Mouse (Mus musculus): Measurements from ENCODE around the gene Smco3.

- no peak for TF ChIP-seq EP300 (IDR thresholded peaks at IDR 0.05; ENCODE audit: low read length)
- no peak for TF ChIP-seq CHD2 (IDR thresholded peaks at IDR 0.05; ENCODE audit: low read length)
- no peak for TF ChIP-seq ZNF384 (IDR thresholded peaks at IDR 0.05; ENCODE audit: low read depth, low read length)
Measured at GRCm38 (mm10) chr6:136875670-136876069, 40.4 kb upstream of the Smco3 start, which contains the start of gene Mgp.

Data from CH12.LX (cell line).